Mouse (Mus musculus): ENCODE results near the gene Wnk2.

- no peak for TF ChIP-seq TAL1 (IDR thresholded peaks at IDR 0.05; ENCODE audit: low read length)
- TF ChIP-seq GATA1 (IDR thresholded peaks at IDR 0.05; ENCODE audit: low read length): no peak
Observed at GRCm38 (mm10) chr13:49024763-49025162, 123.1 kb downstream of the Wnk2 start.
